Mouse (Mus musculus) hindbrain, embryonic 13.5 days (tissue): ENCODE measurements around the gene Ccdc162. TPM values are rescaled to one million over a fixed set of nuclear protein-coding genes. Genes with fewer than 3 reads are reported as not detected.

ENCODE experiments used
- ATAC-seq: fragments of 200-750 bp; cut with Nextera tagmentation; 2 replicates; pipeline ENCODE4 v1.8.0; 2017; ENCODE audit warnings: moderate TSS enrichment; ENCODE audit not compliant: low FRiP score
- H3K27ac ChIP-seq: fragments of 300-500 bp; sonication (generic); 2 replicates; pipeline ENCODE4 v1.5.1; 2015; ENCODE audit warnings: inconsistent platforms, mild to moderate bottlenecking, moderate library complexity
- H3K27me3 ChIP-seq: fragments of 300-500 bp; sonication (generic); 2 replicates; pipeline ENCODE4 v1.6.1; 2015; ENCODE audit warnings: mild to moderate bottlenecking, inconsistent platforms
- H3K36me3 ChIP-seq: fragments of 300-500 bp; sonication (generic); 2 replicates; pipeline ENCODE4 v1.6.1; 2015; ENCODE audit warnings: mild to moderate bottlenecking, inconsistent platforms
- H3K4me1 ChIP-seq: fragments of 300-500 bp; sonication (generic); replicated peaks from 2 replicates; pipeline ENCODE4 v1.6.1; 2015; ENCODE audit warnings: inconsistent platforms
- H3K4me2 ChIP-seq: fragments of 300-500 bp; sonication (generic); 2 replicates; pipeline ENCODE4 v1.6.1; 2015; ENCODE audit warnings: inconsistent platforms, mild to moderate bottlenecking, moderate library complexity
- H3K4me3 ChIP-seq: fragments of 300-500 bp; sonication (generic); 2 replicates; pipeline ENCODE4 v1.5.1; 2015; ENCODE audit warnings: mild to moderate bottlenecking, inconsistent platforms
- H3K9ac ChIP-seq: fragments of 300-500 bp; sonication (generic); 2 replicates; pipeline ENCODE4 v1.6.1; 2015; ENCODE audit warnings: mild to moderate bottlenecking, inconsistent platforms
- H3K9me3 ChIP-seq: fragments of 300-500 bp; sonication (generic); 2 replicates; pipeline ENCODE4 v1.6.1; 2016; ENCODE audit warnings: inconsistent platforms
- WGBS: fragments of 180-500 bp; shearing (Covaris S2); methylation state at CpG from one replicate; pipeline ENCODE4 v1.1.7; 2015; 5-methylcytosine and 5-hydroxymethylcytosine counted together
- polyA plus RNA-seq: library from polyadenylated mRNA; unstranded; fragments of >200 nt; fragmentation: Nextera tagmentation; extraction: Ambion mirVana; gene quantifications from 2 replicates; pipeline ENCODE4 v1.2.1, GENCODE M21; 2015

Gene Ccdc162
- polyA plus RNA-seq, 1 experiment from 2014 or later: 1.5 TPM

GRCm38 (mm10) chr10:41561701-41562395 is 154.6 kb downstream of the Ccdc162 start:
- H3K9me3 ChIP-seq: peaks cover 5% of the 10 kb centered on the region
- ATAC-seq: no peak
- 91% methylated on average over 10 of the region's 10 CpGs for WGBS

DNA sequence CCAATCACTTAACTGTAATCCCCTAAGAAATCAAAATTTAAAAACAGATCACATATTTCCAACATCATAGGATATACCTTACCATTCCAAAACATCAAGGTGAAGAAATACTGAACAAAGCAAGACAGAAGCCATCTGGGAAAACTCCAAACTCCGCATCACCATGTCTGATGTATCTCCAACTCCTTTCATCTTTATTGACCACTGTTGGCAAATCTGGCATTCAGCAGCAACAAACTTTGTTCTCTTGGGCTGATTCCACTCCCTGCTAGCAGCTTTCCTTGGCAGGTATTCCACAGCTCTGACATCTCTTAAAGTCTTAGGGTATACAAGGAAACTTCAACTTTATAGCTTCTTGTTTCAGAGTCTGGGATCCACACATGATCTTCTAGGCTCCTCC is 158.0 kb downstream of the Ccdc162 start:
- Histone ChIP-seq H3K4me1 (no peaks in the 10 kb centered on the region), H3K27me3 (no peaks in the 10 kb centered on the region), H3K36me3 (0 out of 2 replicates have a peak, but pooled peaks cover 5% of the 10 kb centered on the region), H3K4me3 (no peak overlapping the region), H3K9ac (no peak overlapping the region), H3K9me3 (peaks cover 5% of the 10 kb centered on the region), H3K4me2 (no peak overlapping the region), H3K27ac (no peak overlapping the region)
- no peak for ATAC-seq
- 98% methylated on average over 1 of the region's 1 CpGs for WGBS

More at GRCm38 (mm10) chr10:41561701-41562395, 154.6 kb downstream of the Ccdc162 start:
- Histone ChIP-seq H3K4me1 (no peaks in the 10 kb centered on the region), H3K27ac (no peak overlapping the region), H3K27me3 (no peaks in the 10 kb centered on the region), H3K4me3 (no peak overlapping the region), H3K4me2 (no peak overlapping the region), H3K9ac (no peak overlapping the region), H3K36me3 (0 out of 2 replicates have a peak, but pooled peaks cover 5% of the 10 kb centered on the region)

- Histone ChIP-seq H3K36me3 (0 out of 2 replicates have a peak, but pooled peaks cover 3% of the 10 kb centered on the region), H3K27me3 (no peaks in the 10 kb centered on the region), H3K9me3 (no peaks in the 10 kb centered on the region), H3K4me2 (no peak overlapping the region), H3K9ac (no peak overlapping the region), H3K4me3 (no peak overlapping the region), H3K4me1 (peaks cover 7% of the 10 kb centered on the region; the same call in 1 of the 2 replicates), H3K27ac (no peak overlapping the region)
- no peak for ATAC-seq
- 87% methylated on average over 3 of the region's 3 CpGs for WGBS
These were observed 161.4 kb downstream of the Ccdc162 start for GRCm38 (mm10) chr10:41555081-41555480.

DNA sequence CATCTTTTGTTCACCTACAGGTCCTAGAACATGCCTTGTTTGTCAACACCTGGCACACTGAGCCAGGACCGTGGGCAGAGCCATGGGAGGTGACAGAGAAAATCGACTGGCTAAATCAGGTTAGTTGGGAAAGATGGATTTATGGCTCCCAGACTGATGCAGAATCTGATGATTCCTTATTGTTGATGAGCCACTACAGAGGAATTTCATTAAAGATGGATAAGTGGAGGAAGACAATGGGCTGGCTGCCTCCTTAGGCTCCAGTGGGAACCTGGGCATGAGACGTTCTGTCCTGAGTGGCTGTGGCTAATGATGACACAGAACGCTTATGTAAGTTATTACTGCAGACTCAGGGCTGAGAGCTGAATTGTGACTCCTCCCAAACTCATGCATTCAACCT is 162.7 kb downstream of the Ccdc162 start:
- no peaks in the 10 kb centered on the region for H3K27me3 ChIP-seq
- H3K4me3 ChIP-seq: no peak overlapping the region
- H3K4me1 ChIP-seq: peaks cover 7% of the 10 kb centered on the region; the same call in 1 of the 2 replicates
- peaks cover 4% of the 10 kb centered on the region; the same call in 1 of the 2 replicates for H3K36me3 ChIP-seq
- H3K4me2 ChIP-seq: no peak overlapping the region
- H3K27ac ChIP-seq: no peak overlapping the region
- H3K9me3 ChIP-seq: peaks cover 6% of the 10 kb centered on the region
- 72% methylated on average over 4 of the region's 4 CpGs for WGBS
- ATAC-seq: no peak
- no peak overlapping the region for H3K9ac ChIP-seq

GRCm38 (mm10) chr10:41552847-41553589 is 163.4 kb downstream of the Ccdc162 start:
- WGBS: 51% methylated on average over 14 of the region's 14 CpGs
- Histone ChIP-seq H3K27me3 (no peaks in the 10 kb centered on the region), H3K27ac (no peak overlapping the region; the same call in 1 of the 2 replicates), H3K4me1 (peaks cover 7% of the 10 kb centered on the region; the same call in 1 of the 2 replicates), H3K9me3 (peaks cover 6% of the 10 kb centered on the region), H3K4me2 (no peak overlapping the region), H3K36me3 (peaks cover 7% of the 10 kb centered on the region), H3K4me3 (no peak overlapping the region), H3K9ac (no peak overlapping the region)
- ATAC-seq: peak; percentile 46

GRCm38 (mm10) chr10:41552319-41552718 is 164.1 kb downstream of the Ccdc162 start:
- H3K9ac ChIP-seq: no peak overlapping the region
- H3K27ac ChIP-seq: no peak overlapping the region
- no peak overlapping the region for H3K4me2 ChIP-seq
- peaks cover 7% of the 10 kb centered on the region; the same call in 1 of the 2 replicates for H3K4me1 ChIP-seq
- peaks cover 7% of the 10 kb centered on the region for H3K36me3 ChIP-seq
- no peak overlapping the region for H3K4me3 ChIP-seq
- H3K27me3 ChIP-seq: no peaks in the 10 kb centered on the region
- 43% methylated on average over 3 of the region's 3 CpGs for WGBS
- ATAC-seq: no peak
- peaks cover 6% of the 10 kb centered on the region for H3K9me3 ChIP-seq

GRCm38 (mm10) chr10:41550711-41551110 is 165.7 kb downstream of the Ccdc162 start:
- Histone ChIP-seq H3K27ac (no peak overlapping the region), H3K4me2 (no peak overlapping the region), H3K9ac (no peak overlapping the region), H3K4me3 (no peak overlapping the region), H3K4me1 (peaks cover 7% of the 10 kb centered on the region; the same call in 1 of the 2 replicates), H3K9me3 (peaks cover 6% of the 10 kb centered on the region), H3K36me3 (peaks cover 7% of the 10 kb centered on the region), H3K27me3 (no peaks in the 10 kb centered on the region)
- ATAC-seq: no peak
- WGBS: 86% methylated on average over 7 of the region's 7 CpGs

DNA sequence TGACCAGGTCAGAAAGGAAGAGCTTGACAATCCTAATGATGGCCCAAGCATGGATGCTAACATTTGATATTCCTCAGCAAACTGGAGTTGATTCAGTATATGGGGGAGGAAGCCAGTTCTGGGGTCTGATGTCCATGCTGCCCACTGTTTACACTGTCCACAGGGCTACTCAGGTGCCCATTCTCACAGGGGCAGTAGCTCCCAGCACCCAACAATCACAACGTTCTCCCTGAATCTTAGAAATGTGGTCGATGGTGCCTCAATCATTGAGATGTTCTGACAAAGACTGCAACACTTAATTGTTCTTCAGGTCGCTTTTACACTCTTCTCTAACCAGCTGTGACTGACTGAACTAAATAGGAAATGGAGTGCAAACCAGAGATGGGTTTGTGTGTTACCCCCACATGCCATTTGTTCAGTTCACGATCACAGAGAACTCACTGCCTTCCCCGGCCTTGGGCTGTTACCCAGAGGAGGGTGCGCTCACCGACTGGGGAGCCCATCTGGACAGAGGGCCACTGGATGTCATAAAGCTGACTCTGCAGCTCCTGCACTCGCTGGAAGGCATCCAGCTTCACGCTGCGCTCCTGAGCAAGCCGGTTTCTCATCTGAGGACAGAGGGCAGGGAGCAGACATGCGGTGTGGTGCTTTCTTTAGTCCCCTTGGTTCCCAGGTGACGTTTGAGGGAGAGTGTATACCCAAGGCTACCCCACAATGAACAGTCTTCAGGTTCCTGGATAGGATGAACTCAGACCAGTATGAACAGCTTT is 169.9 kb downstream of the Ccdc162 start:
- Histone ChIP-seq H3K27me3 (no peaks in the 10 kb centered on the region), H3K9ac (no peak overlapping the region), H3K9me3 (peaks cover 6% of the 10 kb centered on the region), H3K4me3 (no peak overlapping the region), H3K36me3 (peaks cover 10% of the 10 kb centered on the region), H3K27ac (no peak overlapping the region), H3K4me2 (no peak overlapping the region), H3K4me1 (peaks cover 9% of the 10 kb centered on the region; the same call in 1 of the 2 replicates)
- WGBS: 66% methylated on average over 13 of the region's 13 CpGs
- ATAC-seq: no peak

GRCm38 (mm10) chr10:41545224-41545755 is 171.1 kb downstream of the Ccdc162 start:
- Histone ChIP-seq H3K27me3 (no peaks in the 10 kb centered on the region), H3K9me3 (peaks cover 6% of the 10 kb centered on the region), H3K4me3 (no peak overlapping the region), H3K9ac (no peak overlapping the region), H3K4me1 (peaks cover 9% of the 10 kb centered on the region; the same call in 1 of the 2 replicates), H3K36me3 (peaks cover 10% of the 10 kb centered on the region), H3K4me2 (no peak overlapping the region), H3K27ac (no peak overlapping the region)
- 64% methylated on average over 7 of the region's 7 CpGs for WGBS
- ATAC-seq: no peak

DNA sequence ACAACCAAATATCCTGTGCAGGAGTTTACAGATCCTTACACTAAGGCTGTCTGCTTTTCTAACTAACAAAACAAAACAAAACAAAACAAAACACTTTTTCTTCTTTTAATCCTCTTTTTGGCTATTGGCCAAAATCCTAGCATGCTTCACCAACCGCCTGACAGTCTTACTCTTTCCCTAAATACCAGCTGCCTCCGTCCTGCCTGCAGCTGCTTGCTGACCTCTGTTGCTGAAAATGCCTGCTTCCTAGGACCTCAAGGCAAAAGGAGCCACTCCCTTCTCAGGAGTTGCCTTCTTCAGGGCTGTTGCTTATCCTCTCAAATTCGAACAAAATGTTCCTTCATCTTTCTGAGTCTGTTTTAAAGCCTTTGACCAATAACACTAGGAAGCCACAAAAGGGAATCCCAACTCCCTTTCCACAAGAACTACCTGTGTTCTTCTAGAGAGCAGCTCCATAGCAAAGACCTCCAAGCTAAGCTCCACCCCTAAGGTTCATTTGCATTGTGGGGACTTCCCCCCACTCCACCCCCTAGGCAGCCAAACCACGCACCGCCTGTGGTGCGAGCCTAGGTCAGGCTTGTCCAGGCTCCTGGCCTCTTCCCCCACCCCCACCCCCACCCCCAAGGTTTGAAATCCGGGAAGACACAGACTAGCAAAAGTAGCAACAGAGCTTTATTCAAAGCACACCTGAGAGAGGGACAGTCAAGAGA is 171.8 kb downstream of the Ccdc162 start:
- no peak overlapping the region for H3K27ac ChIP-seq
- peaks cover 6% of the 10 kb centered on the region for H3K9me3 ChIP-seq
- H3K9ac ChIP-seq: no peak overlapping the region
- ATAC-seq: no peak
- peaks cover 9% of the 10 kb centered on the region; the same call in 1 of the 2 replicates for H3K4me1 ChIP-seq
- H3K27me3 ChIP-seq: no peaks in the 10 kb centered on the region
- WGBS: 7% methylated on average over 7 of the region's 7 CpGs
- H3K36me3 ChIP-seq: peaks cover 10% of the 10 kb centered on the region
- no peak overlapping the region for H3K4me3 ChIP-seq
- H3K4me2 ChIP-seq: no peak overlapping the region

DNA sequence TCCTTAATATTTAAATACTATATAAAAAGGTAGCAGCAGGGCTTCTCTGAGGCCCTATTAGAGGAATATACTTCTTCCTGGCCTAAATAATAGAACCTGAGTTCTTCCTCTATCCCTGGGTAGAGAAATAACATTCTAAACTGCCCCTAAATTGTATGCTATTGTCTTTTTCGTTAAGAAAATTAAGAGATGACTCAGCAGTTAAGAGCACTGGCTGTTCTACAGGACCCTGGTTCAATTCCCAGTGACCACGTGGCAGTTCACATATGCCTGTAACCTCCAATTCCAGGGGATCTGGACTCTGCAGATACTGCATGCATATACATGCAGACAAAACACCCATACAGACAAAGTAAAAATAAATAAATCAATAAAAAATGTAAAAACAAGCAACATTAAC is 172.6 kb downstream of the Ccdc162 start:
- 71% methylated on average over 2 of the region's 2 CpGs for WGBS
- ATAC-seq: no peak

More for the DNA sequence above, 172.6 kb downstream of the Ccdc162 start:
- peaks cover 9% of the 10 kb centered on the region; the same call in 1 of the 2 replicates for H3K4me1 ChIP-seq
- H3K4me3 ChIP-seq: no peak overlapping the region
- no peak overlapping the region for H3K27ac ChIP-seq
- no peak overlapping the region for H3K4me2 ChIP-seq
- peaks cover 9% of the 10 kb centered on the region; the same call in 1 of the 2 replicates for H3K36me3 ChIP-seq
- H3K9ac ChIP-seq: no peak overlapping the region
- no peaks in the 10 kb centered on the region for H3K9me3 ChIP-seq
- no peaks in the 10 kb centered on the region for H3K27me3 ChIP-seq
